15 mouse cellular contexts compared by ENCODE assay signal in the genomic region with DNA sequence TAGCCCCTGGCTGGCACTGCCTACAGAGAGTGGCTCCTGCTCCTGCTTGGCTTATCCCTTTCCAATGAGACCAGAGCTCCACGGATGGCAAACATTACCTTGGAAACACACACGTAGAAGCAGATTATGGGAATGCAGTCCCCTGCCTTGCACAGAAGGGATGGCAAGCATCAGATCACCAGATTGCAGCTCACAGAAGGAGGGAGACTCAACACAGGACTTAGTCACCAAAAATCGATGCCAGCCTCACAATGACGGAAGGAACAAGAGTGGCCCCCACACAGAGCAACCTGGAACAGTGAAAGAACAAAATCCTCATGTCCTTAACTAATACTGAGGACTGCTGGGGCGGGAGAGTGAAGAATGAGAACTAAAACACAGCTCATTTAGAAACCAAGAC.
DNase-seq lines count a peak whose midpoint lies in the region; ATAC-seq and TF ChIP-seq lines count a peak whose summit lies in the region.
"Had no signal": no experiment of that assay in that cellular context is flagged by ENCODE, and none has a peak within 500 bp of the region (broad histone marks: within the 10 kb centered on the region; RNA-seq: fewer than 3 reads in every experiment).

No protein-coding gene starts in this region.

- H3K36me3 ChIP-seq in forebrain, embryonic 11.5 days (ENCODE audit: control insufficient read depth, insufficient read depth, low read length) = no peaks in the 10 kb centered on the region
- H3K36me3 ChIP-seq in heart, adult 2 months (ENCODE audit: control insufficient read depth, insufficient read depth, low read length) = no peaks in the 10 kb centered on the region
- H3K36me3 ChIP-seq: embryonic facial prominence, embryonic 12.5 days; forebrain, embryonic 12.5 days; hindbrain, embryonic 15.5 days; liver, embryonic 15.5 days had no signal

- TF ChIP-seq EP300 in heart, adult 2 months (IDR thresholded peaks at IDR 0.05; ENCODE audit: insufficient read depth, low read depth, low read length) = no peak

- no peak overlapping the region for H3K4me3 ChIP-seq in forebrain, embryonic 11.5 days (ENCODE audit: low read depth, low read length)
- H3K4me3 ChIP-seq in heart, adult 2 months = no peak overlapping the region
- H3K4me3 ChIP-seq: embryonic facial prominence, embryonic 12.5 days; forebrain, embryonic 12.5 days; hindbrain, embryonic 15.5 days; liver, embryonic 15.5 days had no signal

- DNase-seq in cerebellum, adult 8-10 months = peak; percentile 1
- DNase-seq in cerebellum, adult 11 months = no peak
- DNase-seq in cerebellum, postnatal 10 days = peak; percentile 69 to 75
- DNase-seq in layer of hippocampus, adult 9-11 months = peak; percentile 89
- peak; percentile 38 to 59 for DNase-seq in right cerebral cortex, adult 2 months (ENCODE audit: low spot score in 2 of 2)
- DNase-seq in forebrain, embryonic 11.5 days (ENCODE audit: low spot score) = no peak
- DNase-seq in heart, adult 2 months = no peak
- no peak for DNase-seq in lung, adult 18-20 months
- DNase-seq: adrenal gland, postnatal 14 days; lung, postnatal 4 days had no signal

- intact Hi-C loops in heart, adult 2 months (cut with DNase I) = no loop called here

- H3K27ac ChIP-seq in forebrain, embryonic 11.5 days (ENCODE audit: low read depth, low read length) = no peak overlapping the region
- no peak overlapping the region for H3K27ac ChIP-seq in heart, adult 2 months
- H3K27ac ChIP-seq: embryonic facial prominence, embryonic 12.5 days; forebrain, embryonic 12.5 days; hindbrain, embryonic 15.5 days; liver, embryonic 15.5 days; stomach, postnatal 0 days had no signal

- H3K9ac ChIP-seq in forebrain, embryonic 11.5 days (ENCODE audit: low read length) = no peak overlapping the region
- H3K9ac ChIP-seq in heart, adult 2 months (ENCODE audit: low read depth, low read length) = no peak overlapping the region
- H3K9ac ChIP-seq: embryonic facial prominence, embryonic 12.5 days; forebrain, embryonic 12.5 days; hindbrain, embryonic 15.5 days; liver, embryonic 15.5 days had no signal

- no peak for TF ChIP-seq CTCF in heart, adult 2 months (IDR thresholded peaks at IDR 0.05)

- TF ChIP-seq POLR2A in heart, adult 2 months (IDR thresholded peaks at IDR 0.05; ENCODE audit: insufficient read depth, low read depth, low read length) = no peak

- H3K9me3 ChIP-seq in forebrain, embryonic 11.5 days (ENCODE audit: control insufficient read depth, low read length) = no peaks in the 10 kb centered on the region
- H3K9me3 ChIP-seq: embryonic facial prominence, embryonic 12.5 days; forebrain, embryonic 12.5 days; hindbrain, embryonic 15.5 days; liver, embryonic 15.5 days had no signal

- H3K79me2 ChIP-seq in heart, adult 2 months (replicated peaks; ENCODE audit: control insufficient read depth, insufficient read depth, low read length) = no peaks in the 10 kb centered on the region

- H3K4me2 ChIP-seq in forebrain, embryonic 11.5 days (ENCODE audit: low read depth, low read length, severe bottlenecking) = no peak overlapping the region
- H3K4me2 ChIP-seq: embryonic facial prominence, embryonic 12.5 days; forebrain, embryonic 12.5 days; hindbrain, embryonic 15.5 days; liver, embryonic 15.5 days had no signal

- ATAC-seq in forebrain, embryonic 11.5 days (replicated peaks; ENCODE audit: low FRiP score) = no peak

- no peaks in the 10 kb centered on the region for H3K4me1 ChIP-seq in forebrain, embryonic 11.5 days (replicated peaks; ENCODE audit: control insufficient read depth, insufficient read depth, low read length)
- peaks cover 2% of the 10 kb centered on the region; the same call in 1 of the 2 replicates for H3K4me1 ChIP-seq in heart, adult 2 months (ENCODE audit: control insufficient read depth, insufficient read depth, low read length)
- H3K4me1 ChIP-seq: embryonic facial prominence, embryonic 12.5 days; forebrain, embryonic 12.5 days; hindbrain, embryonic 15.5 days; liver, embryonic 15.5 days had no signal

- WGBS in forebrain, embryonic 11.5 days = 61% methylated on average over 5 of the region's 5 CpGs
- 69% methylated on average over 5 of the region's 5 CpGs for WGBS in heart, adult 2 months

- no peaks in the 10 kb centered on the region for H3K27me3 ChIP-seq in forebrain, embryonic 11.5 days (ENCODE audit: control insufficient read depth, insufficient read depth, low read length)
- no peaks in the 10 kb centered on the region for H3K27me3 ChIP-seq in heart, adult 2 months (ENCODE audit: control insufficient read depth, insufficient read depth, low read length)
- H3K27me3 ChIP-seq: embryonic facial prominence, embryonic 12.5 days; forebrain, embryonic 12.5 days; hindbrain, embryonic 15.5 days; liver, embryonic 15.5 days had no signal

Comparison
In these comparisons a context has a peak if more than half of its experiments do, and no peak if none do; other contexts are left out.
1. DNase-seq: peak in cerebellum, adult 8-10 months (single experiment), cerebellum, postnatal 10 days (2 of 2), layer of hippocampus, adult 9-11 months (single experiment) and right cerebral cortex, adult 2 months (2 of 2); none in cerebellum, adult 11 months (single experiment), forebrain, embryonic 11.5 days (single experiment), heart, adult 2 months (0 of 2) and lung, adult 18-20 months (0 of 2).